Mouse (Mus musculus) brain, embryonic 14.5 days (tissue): ENCODE results near the gene Ascl5.

Source experiments
- CTCF ChIP-seq: fragments of 200-500 bp; IDR thresholded peaks from 2 replicates; pipeline ENCODE4 v1.5.1; 2012; ENCODE audit warnings: inconsistent platforms, mild to moderate bottlenecking, moderate library complexity, borderline replicate concordance; ENCODE audit not compliant: insufficient read depth, insufficient read length; ENCODE audit errors: extremely low read depth
- POLR2A ChIP-seq: fragments of 200-500 bp; IDR thresholded peaks from 2 replicates; pipeline ENCODE4 v1.6.1; 2012; ENCODE audit warnings: mild to moderate bottlenecking, inconsistent platforms, borderline replicate concordance; ENCODE audit not compliant: poor library complexity, insufficient read depth, insufficient read length, severe bottlenecking; ENCODE audit errors: extremely low read depth

- TF ChIP-seq CTCF = no peak
- no peak for TF ChIP-seq POLR2A
Observed at GRCm38 (mm10) chr1:136014796-136015502, 35.7 kb upstream of the Ascl5 start.
